Mouse (Mus musculus): ENCODE measurements around the gene Adpgk. TPM values are rescaled to one million over a fixed set of nuclear protein-coding genes. Genes with fewer than 3 reads are reported as not detected.

Adpgk gene
- total and polyA plus RNA-seq, 3 experiments = 26.2 to 29.8 TPM; not detected in 1

DNA sequence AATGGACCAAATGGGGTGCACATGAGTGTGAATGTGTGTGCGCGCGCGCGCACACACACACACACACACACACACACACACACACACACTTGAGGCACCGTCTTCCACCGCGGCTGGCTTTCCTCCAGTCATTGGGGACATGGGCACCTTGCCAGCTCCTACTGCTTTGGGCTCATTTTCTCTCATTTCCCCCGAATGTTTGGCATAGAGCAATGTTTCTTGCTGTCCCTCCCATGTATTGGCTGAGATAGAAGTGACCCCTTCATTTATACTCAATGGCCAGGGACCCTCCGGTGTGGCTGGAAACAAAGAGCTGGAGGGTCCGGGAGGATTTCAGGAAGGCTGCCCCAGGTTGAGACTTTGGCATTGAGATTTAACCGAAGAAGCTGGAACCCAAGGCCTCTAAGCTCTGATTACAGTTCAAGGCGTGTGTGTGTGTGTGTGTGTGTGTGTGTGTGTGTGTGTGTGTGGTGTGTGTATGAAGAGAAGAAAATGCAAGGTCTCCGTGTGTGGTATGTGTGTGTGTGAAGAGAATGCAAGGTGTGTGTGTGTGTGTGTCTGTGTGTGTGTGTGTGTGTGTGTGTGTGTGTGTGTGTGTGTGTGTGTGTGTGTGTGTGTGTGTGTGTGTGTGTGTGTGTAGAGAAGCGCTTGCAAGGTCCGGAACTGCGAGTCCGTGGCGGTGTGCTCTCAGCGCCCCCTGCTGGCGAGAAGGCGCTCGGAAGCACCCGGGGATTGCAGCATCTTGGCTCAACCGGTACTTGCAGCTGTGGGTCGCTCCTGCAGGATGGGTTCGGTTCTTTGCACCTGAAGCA lies 9.3 kb upstream of the Adpgk start:
- peaks cover 9 to 29% of the 10 kb centered on the region in 2 experiments for H3K4me1 ChIP-seq (ENCODE audit: control insufficient read depth in 1 of 2, insufficient read depth in 2 of 2, low read length in 2 of 2)
- no peaks in the 10 kb centered on the region for H3K9me3 ChIP-seq (replicated peaks; ENCODE audit: insufficient read depth, low read length)
- TF ChIP-seq USF1 (IDR thresholded peaks at IDR 0.05; ENCODE audit: low read depth, low read length) (no peak), MAFK (IDR thresholded peaks at IDR 0.05; ENCODE audit: borderline replicate concordance, low read depth, low read length) (no peak), RAD21 (IDR thresholded peaks at IDR 0.05; ENCODE audit: low read depth, low read length) (peak; percentile 66), CTCF (IDR thresholded peaks at IDR 0.05 in 2 of 3, conservative IDR thresholded peaks at IDR 0.05 in 1 of 3; ENCODE audit: control insufficient read depth in 1 of 3, insufficient read depth in 1 of 3, low read depth in 2 of 3, low read length in 3 of 3, poor library complexity in 1 of 3, severe bottlenecking in 1 of 3) (peak; percentile 71 to 89 (median 74)), ELF1 (IDR thresholded peaks at IDR 0.05; ENCODE audit: low read depth, low read length) (peak; percentile 44; the same call in 1 of the 2 replicates), SMC3 (IDR thresholded peaks at IDR 0.05; ENCODE audit: low read depth, low read length) (peak; percentile 60), MXI1 (IDR thresholded peaks at IDR 0.05; ENCODE audit: low read depth, low read length) (peak; percentile 10; the same call in 1 of the 2 replicates), ZC3H11A (IDR thresholded peaks at IDR 0.05; ENCODE audit: low read depth, low read length) (peak; percentile 25; the same call in 1 of the 2 replicates)
- no peak overlapping the region for H3K27ac ChIP-seq (ENCODE audit: control insufficient read depth, low read depth, low read length)
- peak overlapping the region; percentile 54 to 65 for H3K4me3 ChIP-seq (ENCODE audit: control insufficient read depth in 1 of 2, insufficient read depth in 1 of 2, low read depth in 2 of 2, low read length in 2 of 2)
- H3K9ac ChIP-seq (ENCODE audit: control insufficient read depth, low read depth, low read length, poor library complexity, severe bottlenecking) = peak overlapping the region; percentile 32
- no peaks in the 10 kb centered on the region for H3K27me3 ChIP-seq (ENCODE audit: control insufficient read depth in 1 of 2, insufficient read depth in 2 of 2, low read length in 2 of 2)
- H3K79me2 ChIP-seq (ENCODE audit: control insufficient read depth, insufficient read depth, low read length, poor library complexity) = no peaks in the 10 kb centered on the region
- DNase-seq (ENCODE audit: low read depth, low spot score) = peak; percentile 85
- peaks cover 0 to 15% of the 10 kb centered on the region in 2 experiments; a peak in 2 of 4 replicates for H3K36me3 ChIP-seq (ENCODE audit: control insufficient read depth in 1 of 2, insufficient read depth in 2 of 2, low read length in 2 of 2)

DNA sequence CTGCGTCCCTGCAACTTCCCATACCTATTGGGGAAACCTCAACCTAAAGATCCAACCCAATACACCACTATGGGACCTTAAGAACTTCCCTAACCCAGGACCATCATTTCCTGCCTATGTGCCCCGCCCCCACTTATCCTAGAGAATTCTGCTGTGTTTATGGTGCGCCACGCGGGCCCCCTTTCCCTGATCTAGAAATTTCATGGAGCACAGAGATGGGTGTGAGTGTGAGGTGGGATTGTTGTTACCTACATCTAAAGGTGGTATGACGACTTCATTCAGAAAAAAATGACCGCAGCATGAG lies 8.7 kb upstream of the Adpgk start:
- H3K36me3 ChIP-seq (ENCODE audit: control insufficient read depth in 1 of 2, insufficient read depth in 2 of 2, low read length in 2 of 2) = peaks cover 0 to 20% of the 10 kb centered on the region in 2 experiments; a peak in 2 of 4 replicates
- H3K4me3 ChIP-seq (ENCODE audit: control insufficient read depth in 1 of 2, insufficient read depth in 1 of 2, low read depth in 2 of 2, low read length in 2 of 2) = peak overlapping the region; percentile 54 to 65
- no peak for DNase-seq (ENCODE audit: low read depth, low spot score)
- no peak overlapping the region for H3K27ac ChIP-seq (ENCODE audit: control insufficient read depth, low read depth, low read length)
- no peaks in the 10 kb centered on the region for H3K9me3 ChIP-seq (replicated peaks; ENCODE audit: insufficient read depth, low read length)
- peak overlapping the region; percentile 32 for H3K9ac ChIP-seq (ENCODE audit: control insufficient read depth, low read depth, low read length, poor library complexity, severe bottlenecking)
- TF ChIP-seq RCOR1 (IDR thresholded peaks at IDR 0.05; ENCODE audit: low read depth, low read length) = no peak
- TF ChIP-seq ELF1 (IDR thresholded peaks at IDR 0.05; ENCODE audit: low read depth, low read length) = 0 out of 2 replicates have a peak, but pooled peaks have one; percentile 0
- H3K79me2 ChIP-seq (ENCODE audit: control insufficient read depth, insufficient read depth, low read length, poor library complexity) = no peaks in the 10 kb centered on the region
- H3K27me3 ChIP-seq (ENCODE audit: control insufficient read depth in 1 of 2, insufficient read depth in 2 of 2, low read length in 2 of 2) = no peaks in the 10 kb centered on the region
- peaks cover 9 to 29% of the 10 kb centered on the region in 2 experiments for H3K4me1 ChIP-seq (ENCODE audit: control insufficient read depth in 1 of 2, insufficient read depth in 2 of 2, low read length in 2 of 2)

GRCm38 (mm10) chr9:59285614-59286013 lies 5.7 kb upstream of the Adpgk start:
- no peaks in the 10 kb centered on the region for H3K9me3 ChIP-seq (replicated peaks; ENCODE audit: insufficient read depth, low read length)
- H3K79me2 ChIP-seq (ENCODE audit: control insufficient read depth, insufficient read depth, low read length, poor library complexity) = no peaks in the 10 kb centered on the region
- peak; percentile 83 for DNase-seq (ENCODE audit: low read depth, low spot score)
- no peaks in the 10 kb centered on the region for H3K27me3 ChIP-seq (ENCODE audit: control insufficient read depth in 1 of 2, insufficient read depth in 2 of 2, low read length in 2 of 2)
- H3K4me1 ChIP-seq (ENCODE audit: control insufficient read depth in 1 of 2, insufficient read depth in 2 of 2, low read length in 2 of 2) = peaks cover 17 to 39% of the 10 kb centered on the region in 2 experiments
- H3K4me3 ChIP-seq (ENCODE audit: control insufficient read depth in 1 of 2, insufficient read depth in 1 of 2, low read depth in 2 of 2, low read length in 2 of 2) = 0 out of 4 replicates have a peak overlapping the region, but pooled peaks of 1 of the 2 experiments have one; percentile 3
- H3K27ac ChIP-seq (ENCODE audit: control insufficient read depth, low read depth, low read length) = peak overlapping the region; percentile 23
- H3K9ac ChIP-seq (ENCODE audit: control insufficient read depth, low read depth, low read length, poor library complexity, severe bottlenecking) = no peak overlapping the region
- peaks cover 0 to 42% of the 10 kb centered on the region in 2 experiments; a peak in 2 of 4 replicates for H3K36me3 ChIP-seq (ENCODE audit: control insufficient read depth in 1 of 2, insufficient read depth in 2 of 2, low read length in 2 of 2)
- no peak for TF ChIP-seq TBP (IDR thresholded peaks at IDR 0.05; ENCODE audit: low read depth, low read length)
- TF ChIP-seq SIN3A (IDR thresholded peaks at IDR 0.05; ENCODE audit: low read length) = peak; percentile 93
- no peak for TF ChIP-seq NRF1 (IDR thresholded peaks at IDR 0.05; ENCODE audit: insufficient read depth, low read depth, low read length, poor library complexity, severe bottlenecking)
- TF ChIP-seq EP300 (IDR thresholded peaks at IDR 0.05; ENCODE audit: low read depth in 1 of 2, low read length in 2 of 2) = peak; percentile 84 to 95
- TF ChIP-seq BHLHE40 (IDR thresholded peaks at IDR 0.05; ENCODE audit: borderline replicate concordance, low read depth, low read length) = 0 out of 2 replicates have a peak, but pooled peaks have one; percentile 42
- no peak for TF ChIP-seq GABPA (IDR thresholded peaks at IDR 0.05; ENCODE audit: low read depth, low read length)
- TF ChIP-seq SMC3 (IDR thresholded peaks at IDR 0.05; ENCODE audit: low read depth, low read length) = no peak
- TF ChIP-seq MYC (IDR thresholded peaks at IDR 0.05; ENCODE audit: low read depth, low read length) = peak; percentile 38; the same call in 1 of the 2 replicates
- peak; percentile 98 for TF ChIP-seq ETS1 (IDR thresholded peaks at IDR 0.05; ENCODE audit: low read depth, low read length)
- no peak for TF ChIP-seq POLR2AphosphoS2 (IDR thresholded peaks at IDR 0.05; ENCODE audit: low read length)
- no peak for TF ChIP-seq MEF2A (IDR thresholded peaks at IDR 0.05; ENCODE audit: extremely low read depth, insufficient replicate concordance, low read depth, low read length, poor library complexity, severe bottlenecking)
- peak; percentile 70 for TF ChIP-seq RCOR1 (IDR thresholded peaks at IDR 0.05; ENCODE audit: low read depth, low read length)
- no peak for TF ChIP-seq POLR2A (IDR thresholded peaks at IDR 0.05; ENCODE audit: control insufficient read depth in 1 of 2, insufficient read depth in 1 of 2, low read depth in 1 of 2, low read length in 2 of 2, poor library complexity in 1 of 2)
- peak; percentile 83 for TF ChIP-seq TCF12 (IDR thresholded peaks at IDR 0.05; ENCODE audit: low read depth, low read length)
- peak; percentile 67; the same call in 1 of the 2 replicates for TF ChIP-seq MXI1 (IDR thresholded peaks at IDR 0.05; ENCODE audit: low read depth, low read length)
- TF ChIP-seq MYB (IDR thresholded peaks at IDR 0.05; ENCODE audit: low read depth, low read length) = peak; percentile 82
- peak; percentile 31; the same call in 1 of the 2 replicates for TF ChIP-seq USF1 (IDR thresholded peaks at IDR 0.05; ENCODE audit: low read depth, low read length)
